Mouse (Mus musculus) ES-Bruce4 (cell line): ENCODE data around the gene Wdr91.

Experiments
- CTCF ChIP-seq: IDR thresholded peaks from one replicate; pipeline ENCODE4 v1.8.1; 2011; ENCODE audit warnings: low read depth, low read length
- EP300 ChIP-seq: IDR thresholded peaks from 2 replicates; pipeline ENCODE4 v1.6.1; 2011; ENCODE audit warnings: low read depth, low read length; ENCODE audit not compliant: insufficient read depth
- POLR2A ChIP-seq: IDR thresholded peaks from one replicate; pipeline ENCODE4 v1.8.1; 2011; ENCODE audit warnings: low read length; ENCODE audit not compliant: insufficient read depth

GRCm38 (mm10) chr6:34870724-34871123 is 40.0 kb downstream of the Wdr91 start:
- TF ChIP-seq POLR2A = no peak
- TF ChIP-seq CTCF = no peak
- TF ChIP-seq EP300 = no peak
